Mouse (Mus musculus) CD4-positive, CD25-positive, alpha-beta regulatory T cell, adult 4 months (primary cell): Measurements from ENCODE around the gene Etl4. TPM values are rescaled to one million over a fixed set of nuclear protein-coding genes. Genes with fewer than 3 reads are reported as not detected.

Experiments used
- ATAC-seq: one replicate; pipeline ENCODE4 v1.8.0; 2017
- polyA plus RNA-seq, 2 experiments: library from polyadenylated mRNA; unstranded; fragments of 100-300 nt; shearing (Covaris generic); gene quantifications; one replicate each; pipeline ENCODE4 v1.2.1; 2017

Gene Etl4
- polyA plus RNA-seq, 2 experiments from 2014 or later = not detected

- ATAC-seq = no peak
Measured at GRCm38 (mm10) chr2:20521686-20522285, 612.2 kb downstream of the Etl4 start.

- no peak for ATAC-seq
Measured at GRCm38 (mm10) chr2:20523636-20524035, 614.1 kb downstream of the Etl4 start.

- ATAC-seq = no peak
Measured at GRCm38 (mm10) chr2:20525879-20526593, 616.5 kb downstream of the Etl4 start.

- ATAC-seq = no peak
Measured at GRCm38 (mm10) chr2:20526856-20527255, 617.3 kb downstream of the Etl4 start.

- no peak for ATAC-seq
Measured at GRCm38 (mm10) chr2:20532623-20533022, 623.0 kb downstream of the Etl4 start.

DNA sequence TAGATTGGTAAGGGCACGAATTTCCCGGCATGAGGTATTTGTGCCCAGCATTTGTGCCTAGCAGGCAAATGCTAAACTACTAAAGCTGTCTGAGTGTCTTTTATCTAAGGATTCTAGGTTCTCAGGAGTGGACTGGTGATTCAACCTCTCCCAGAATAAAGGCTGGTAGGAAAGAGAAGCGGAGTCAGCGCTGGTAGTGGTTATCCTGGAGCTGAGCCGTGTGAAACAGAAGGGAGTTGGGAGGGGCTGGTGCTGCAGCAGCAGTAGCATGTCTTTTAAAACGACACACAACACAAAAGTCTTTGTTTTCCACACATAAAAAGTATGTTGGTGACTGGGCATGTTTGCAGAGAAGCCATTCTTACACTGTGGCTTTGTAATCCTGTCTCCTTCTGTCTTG, 628.2 kb downstream of the Etl4 start:
- ATAC-seq = no peak

DNA sequence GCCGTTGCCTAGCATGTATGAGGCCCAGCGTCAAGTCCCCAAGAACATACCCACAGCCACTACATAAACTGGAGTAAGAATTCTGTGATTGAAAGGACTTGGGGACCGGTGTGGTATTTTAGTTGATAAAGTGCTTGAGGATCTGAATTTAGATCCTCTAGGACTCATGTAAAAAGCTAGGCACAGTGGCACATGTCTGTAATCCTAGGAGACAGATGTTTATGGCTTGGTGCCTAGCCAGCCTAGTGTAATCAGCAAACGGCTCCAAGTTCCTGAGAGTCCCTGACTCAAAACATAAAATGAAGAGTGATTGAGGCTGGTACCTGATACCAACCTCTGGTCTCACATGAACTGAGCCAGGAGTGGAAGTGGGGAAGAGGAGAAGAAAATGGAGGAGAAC, 629.3 kb downstream of the Etl4 start:
- ATAC-seq = no peak

- ATAC-seq = no peak
Measured at GRCm38 (mm10) chr2:20541261-20541660, 631.7 kb downstream of the Etl4 start.

DNA sequence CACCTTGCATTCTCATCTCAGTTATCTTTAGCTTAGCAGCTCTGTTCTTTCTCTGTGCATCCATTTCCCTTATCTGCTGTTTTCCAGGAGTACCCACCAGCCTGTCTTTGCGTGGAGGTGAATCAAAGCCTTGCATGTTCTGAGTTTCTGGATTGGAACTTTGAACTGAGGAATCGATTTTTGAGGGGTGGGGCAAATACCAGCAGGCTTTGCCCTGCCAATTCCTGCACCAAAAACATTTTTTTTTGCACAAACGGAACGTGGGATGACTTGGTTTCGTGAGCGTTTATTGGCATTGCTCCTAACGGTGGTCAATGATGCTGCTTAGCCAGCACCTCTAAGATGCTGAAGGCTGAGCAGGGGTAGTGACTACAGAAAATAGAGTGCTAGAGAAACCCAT, 632.7 kb downstream of the Etl4 start:
- ATAC-seq = no peak

DNA sequence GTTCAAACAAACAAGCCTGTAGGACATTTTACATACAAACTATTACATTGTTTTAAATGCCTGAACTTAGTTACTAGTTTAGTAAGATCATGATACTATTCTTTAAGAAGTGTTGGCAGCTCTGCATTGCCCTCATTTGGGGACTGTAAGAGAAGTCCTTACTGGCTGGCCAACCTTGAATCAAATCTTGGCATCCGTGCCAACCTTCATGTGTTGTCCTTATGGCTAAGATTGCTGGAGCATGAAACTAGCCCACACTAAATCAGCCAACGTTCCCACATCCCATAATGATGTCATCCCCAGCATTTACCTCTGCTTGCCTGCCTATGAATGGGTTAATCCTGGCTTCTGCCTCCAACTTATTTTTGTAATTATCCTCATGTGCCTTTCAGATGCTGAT, 636.0 kb downstream of the Etl4 start:
- ATAC-seq = no peak

DNA sequence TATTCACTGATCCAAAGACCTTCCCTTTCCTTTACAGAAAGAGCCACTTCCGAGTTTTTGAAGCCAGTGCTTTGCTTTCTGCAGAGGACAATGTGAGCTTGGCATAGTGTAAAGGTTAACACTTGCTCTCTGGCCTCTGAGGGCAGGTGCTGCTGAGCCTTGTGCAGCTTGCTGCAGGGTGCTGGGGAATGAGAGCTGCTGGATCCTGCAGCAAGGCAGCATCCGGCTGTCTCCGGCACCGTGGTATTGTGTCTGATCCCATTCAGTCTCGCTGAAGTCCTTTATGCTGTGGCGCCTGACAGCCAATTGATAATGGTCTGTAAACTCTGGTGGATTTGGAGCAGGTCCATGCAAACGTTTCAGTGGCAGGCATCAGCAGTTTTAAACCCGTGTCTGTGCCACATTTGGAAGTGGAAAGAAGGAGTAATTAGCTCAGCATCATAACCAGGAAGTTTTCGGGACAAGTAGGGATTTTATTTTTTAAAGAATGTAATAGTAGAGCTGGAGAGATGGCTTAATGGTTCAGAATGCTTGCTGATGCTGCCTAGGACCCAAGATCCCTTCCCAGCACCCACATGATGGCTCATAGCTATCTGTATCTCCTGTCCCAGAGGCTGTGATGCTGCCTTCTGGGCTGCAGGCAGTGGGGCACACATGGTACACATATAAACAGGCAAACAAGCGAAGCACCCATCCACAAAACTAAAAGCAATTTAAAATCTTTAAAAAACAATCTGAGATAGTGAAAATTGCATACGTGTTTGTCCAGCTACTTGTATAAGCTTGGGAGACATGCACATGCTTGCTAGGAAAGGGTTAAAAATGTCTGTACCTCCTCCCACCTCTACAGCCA, 637.1 kb downstream of the Etl4 start:
- ATAC-seq = no peak

DNA sequence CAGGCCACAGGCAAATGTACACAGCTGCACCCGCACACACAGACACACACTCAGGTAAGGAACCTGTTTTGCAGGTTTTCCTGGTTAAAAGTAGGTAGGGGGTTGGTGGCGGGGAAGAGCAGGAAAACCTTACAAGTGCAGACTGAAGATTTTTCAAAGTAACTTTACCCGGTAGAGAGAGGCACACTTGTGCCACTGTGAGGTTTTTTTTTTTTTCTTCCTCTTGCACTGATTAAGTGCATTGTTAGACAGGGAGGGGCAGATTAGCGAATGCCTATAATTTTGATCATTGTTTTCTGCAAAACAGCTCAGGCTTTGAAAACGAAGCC, 637.7 kb downstream of the Etl4 start:
- no peak for ATAC-seq

DNA sequence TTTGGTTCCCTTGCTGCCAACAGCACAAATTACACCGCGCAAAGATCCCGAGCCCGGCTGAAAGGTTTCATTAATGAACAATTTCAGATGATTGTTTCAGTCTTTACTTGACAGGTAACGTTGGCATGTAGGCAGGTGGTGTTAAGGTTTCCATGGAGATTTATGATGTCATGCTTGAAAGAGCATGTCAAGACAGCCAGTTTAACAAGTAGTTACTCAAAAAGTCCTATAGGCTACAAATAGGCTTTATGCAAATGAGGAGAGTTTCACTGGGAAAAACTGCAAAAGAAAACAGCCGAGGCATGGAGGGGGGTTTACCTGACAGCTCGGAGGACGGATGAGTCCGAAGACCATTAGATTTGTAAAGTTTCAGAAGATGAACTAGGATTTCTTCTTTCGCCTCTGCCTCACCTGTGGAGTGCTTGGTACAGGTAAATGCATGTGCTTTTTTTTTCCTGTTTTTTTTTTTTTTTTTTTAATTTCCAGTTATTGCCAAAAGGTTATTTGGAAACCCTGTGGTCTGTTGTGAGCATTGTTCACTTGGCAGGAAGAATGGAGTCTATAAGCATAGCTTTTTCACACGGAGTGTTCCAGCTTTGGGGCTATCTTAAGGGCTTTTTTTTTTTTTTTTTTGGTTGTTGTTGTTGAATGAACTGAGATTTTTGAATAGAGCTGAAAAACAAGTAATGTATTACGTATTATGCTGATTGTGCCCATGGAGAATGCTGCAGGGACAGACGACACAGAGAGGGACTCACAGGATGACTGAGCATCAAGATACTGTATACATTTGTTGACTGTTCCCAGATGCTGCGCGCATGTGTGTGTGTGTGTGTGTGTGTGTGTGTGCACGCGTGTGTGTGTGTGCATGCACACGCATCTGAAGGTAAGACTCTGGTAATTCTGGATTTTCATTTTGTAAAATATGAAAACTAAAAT, 638.4 kb downstream of the Etl4 start:
- no peak for ATAC-seq

DNA sequence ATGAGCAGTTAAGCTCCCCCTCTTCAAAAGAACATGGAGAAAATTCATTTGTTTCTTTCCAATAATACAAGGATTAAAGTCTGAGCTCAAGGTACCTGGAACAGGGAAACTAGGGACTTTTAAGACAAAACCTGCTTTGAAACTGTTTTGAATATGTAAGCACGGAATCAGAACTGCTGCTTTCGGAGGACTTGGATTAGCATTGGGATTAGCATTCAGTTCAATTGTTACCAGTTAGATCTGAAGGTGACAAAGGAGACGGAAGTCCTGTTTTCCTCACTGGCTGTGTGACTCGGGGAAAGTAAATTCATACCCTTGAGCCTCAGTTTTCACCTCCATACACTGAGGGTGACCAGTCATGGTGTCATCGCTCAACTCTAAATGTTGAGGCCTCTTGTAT, 639.5 kb downstream of the Etl4 start:
- no peak for ATAC-seq

- no peak for ATAC-seq
Measured at GRCm38 (mm10) chr2:20549996-20550395, 640.4 kb downstream of the Etl4 start.

GRCm38 (mm10) chr2:20555706-20556105, 646.1 kb downstream of the Etl4 start:
- no peak for ATAC-seq

- no peak for ATAC-seq
Measured at GRCm38 (mm10) chr2:20559083-20559482, 649.5 kb downstream of the Etl4 start.

DNA sequence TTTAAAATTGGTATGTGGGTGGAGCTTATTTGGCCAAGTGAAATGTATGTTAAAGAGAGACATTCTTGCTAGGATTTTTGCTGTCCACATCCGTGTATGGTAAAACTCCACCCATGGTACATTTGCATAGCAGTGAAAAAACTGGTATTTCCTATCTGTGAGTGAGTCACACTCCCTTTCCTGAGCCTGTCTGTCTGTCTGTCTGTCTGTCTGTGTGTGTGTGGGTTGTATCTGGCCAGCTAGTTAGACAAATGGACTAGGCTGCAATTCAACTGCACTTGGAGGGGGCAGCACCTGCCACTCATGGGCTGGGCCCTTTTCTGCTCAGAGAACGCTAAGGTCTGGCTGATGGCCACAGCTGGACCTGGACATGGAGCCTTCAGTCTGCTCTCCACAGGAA, 650.1 kb downstream of the Etl4 start:
- no peak for ATAC-seq

GRCm38 (mm10) chr2:20560581-20560980, 651.0 kb downstream of the Etl4 start:
- no peak for ATAC-seq

DNA sequence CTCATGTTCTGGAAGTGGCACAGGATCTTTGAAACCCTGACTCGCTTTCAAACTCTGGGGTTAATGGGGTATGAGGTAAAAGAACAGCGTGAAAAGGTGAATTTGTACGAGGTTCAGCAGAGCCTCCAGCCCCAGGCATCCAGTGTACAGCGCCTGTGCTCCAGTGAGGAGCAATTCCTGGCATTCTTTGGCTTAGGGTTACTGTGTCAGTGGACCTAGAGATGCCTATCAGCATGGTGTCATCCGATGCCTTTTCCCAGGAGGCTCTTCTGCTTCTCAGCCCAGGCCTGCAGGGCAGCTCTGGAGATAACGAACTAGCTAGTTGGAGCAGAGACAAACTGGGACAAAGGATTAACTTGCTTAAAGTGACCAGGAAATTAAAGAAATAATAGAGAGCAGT, 653.5 kb downstream of the Etl4 start:
- no peak for ATAC-seq

- no peak for ATAC-seq
Measured at GRCm38 (mm10) chr2:20568456-20568855, 658.9 kb downstream of the Etl4 start.

GRCm38 (mm10) chr2:20571940-20572339, 662.4 kb downstream of the Etl4 start:
- no peak for ATAC-seq

DNA sequence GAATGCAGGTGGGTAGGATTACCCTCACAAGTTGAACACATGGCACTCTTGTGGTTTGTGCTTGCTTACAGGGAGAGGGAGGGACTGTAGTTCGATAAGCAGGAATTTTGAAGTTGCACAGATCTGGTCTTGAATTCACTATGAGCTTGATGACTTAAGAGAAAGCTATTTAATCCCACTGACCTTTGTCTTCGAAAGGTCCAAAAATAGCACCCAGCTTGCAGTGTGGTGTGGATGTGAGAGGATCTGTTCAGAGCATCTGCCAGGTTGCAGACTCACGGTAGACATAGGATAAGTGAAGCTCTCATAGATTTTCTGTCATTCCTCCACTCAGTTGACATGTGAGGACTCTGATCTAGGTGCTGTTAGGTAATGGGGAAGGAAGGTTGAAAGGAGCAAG, 670.8 kb downstream of the Etl4 start:
- ATAC-seq = no peak
